Mouse (Mus musculus): ENCODE measurements around the gene Fbxo2. TPM values are rescaled to one million over a fixed set of nuclear protein-coding genes. Genes with fewer than 3 reads are reported as not detected.

Fbxo2 gene
- total RNA-seq (2012; rRNA removed): 16.5 and 23.7 TPM in 2 replicates

GRCm38 (mm10) chr4:148160436-148161390 is at the start of gene Fbxo2, which contains the start of gene Fbxo44:
Gene Fbxo2 (plus strand): TSS chr4:148160621.
Gene Fbxo44 (minus strand): TSS chr4:148160482.
- peak within 1 kb of the TSS; percentile 64 for H3K27ac ChIP-seq (ENCODE audit: insufficient read depth, low read depth, low read length, poor library complexity, severe bottlenecking)
- TF ChIP-seq MAFK (IDR thresholded peaks at IDR 0.05; ENCODE audit: insufficient read depth, low read depth, low read length) (no peak), ZNF384 (IDR thresholded peaks at IDR 0.05; ENCODE audit: low read depth, low read length) (no peak), ZC3H11A (IDR thresholded peaks at IDR 0.05; ENCODE audit: borderline replicate concordance, low read depth, low read length) (no peak), HCFC1 (IDR thresholded peaks at IDR 0.05; ENCODE audit: borderline replicate concordance, insufficient read depth, low read length) (no peak), CHD2 (IDR thresholded peaks at IDR 0.05; ENCODE audit: low read depth, low read length) (no peak)
- H3K36me3 ChIP-seq (ENCODE audit: control insufficient read depth, insufficient read depth, low read length, poor library complexity, severe bottlenecking): peaks cover 11% of the 10 kb centered on the region
- peak within 1 kb of the TSS; percentile 85 for H3K9ac ChIP-seq (ENCODE audit: insufficient read depth, low read depth, low read length, poor library complexity, severe bottlenecking)
- no peaks in the 10 kb centered on the region for H3K9me3 ChIP-seq (ENCODE audit: control insufficient read depth, insufficient read depth, low read depth, low read length)
- in situ Hi-C loops (cut with MboI; ENCODE audit: low sequenced_read_pairs in 2 of 2, unreplicated experiment in 2 of 2): no loop called here
- peak within 1 kb of the TSS; percentile 82 to 95 for H3K4me3 ChIP-seq (ENCODE audit: insufficient read depth in 1 of 2, low read depth in 1 of 2, low read length in 2 of 2, poor library complexity in 1 of 2, severe bottlenecking in 1 of 2)
- DNase-seq (ENCODE audit: low read depth, low spot score): no peak
- peaks cover 3 to 34% of the 10 kb centered on the region in 2 experiments; a peak in 2 of 4 replicates for H3K4me1 ChIP-seq (ENCODE audit: control insufficient read depth in 2 of 2, insufficient read depth in 2 of 2, low read length in 2 of 2, poor library complexity in 1 of 2)

- H3K9me3 ChIP-seq (ENCODE audit: control insufficient read depth, insufficient read depth, low read depth, low read length): no peaks in the 10 kb centered on the region
- H3K4me3 ChIP-seq (ENCODE audit: insufficient read depth in 1 of 2, low read depth in 1 of 2, low read length in 2 of 2, poor library complexity in 1 of 2, severe bottlenecking in 1 of 2): no peak overlapping the region
- no peak overlapping the region; the same call in 1 of the 2 replicates for H3K27ac ChIP-seq (ENCODE audit: insufficient read depth, low read depth, low read length, poor library complexity, severe bottlenecking)
- TF ChIP-seq ZC3H11A (IDR thresholded peaks at IDR 0.05; ENCODE audit: borderline replicate concordance, low read depth, low read length) (no peak), MAFK (IDR thresholded peaks at IDR 0.05; ENCODE audit: insufficient read depth, low read depth, low read length) (no peak), ZNF384 (IDR thresholded peaks at IDR 0.05; ENCODE audit: low read depth, low read length) (no peak), HCFC1 (IDR thresholded peaks at IDR 0.05; ENCODE audit: borderline replicate concordance, insufficient read depth, low read length) (no peak), CHD2 (IDR thresholded peaks at IDR 0.05; ENCODE audit: low read depth, low read length) (no peak)
- no peaks in the 10 kb centered on the region for H3K36me3 ChIP-seq (ENCODE audit: control insufficient read depth, insufficient read depth, low read length, poor library complexity, severe bottlenecking)
- H3K4me1 ChIP-seq (ENCODE audit: control insufficient read depth in 2 of 2, insufficient read depth in 2 of 2, low read length in 2 of 2, poor library complexity in 1 of 2): peaks cover 0 to 20% of the 10 kb centered on the region in 2 experiments; a peak in 2 of 4 replicates
- no peak overlapping the region; the same call in 1 of the 2 replicates for H3K9ac ChIP-seq (ENCODE audit: insufficient read depth, low read depth, low read length, poor library complexity, severe bottlenecking)
- in situ Hi-C loops (cut with MboI; ENCODE audit: low sequenced_read_pairs in 2 of 2, unreplicated experiment in 2 of 2): loop anchor here in 1 of 2 experiments (5.0 kb wide), 1 partner anchor 55 kb away; no protein-coding TSS in a partner anchor
- no peak for DNase-seq (ENCODE audit: low read depth, low spot score)
Measured at GRCm38 (mm10) chr4:148112519-148112918, 47.9 kb upstream of the Fbxo2 start.

- DNase-seq (ENCODE audit: low read depth, low spot score): peak; percentile 91
- Histone ChIP-seq H3K36me3 (ENCODE audit: control insufficient read depth, insufficient read depth, low read length, poor library complexity, severe bottlenecking) (no peaks in the 10 kb centered on the region), H3K27ac (ENCODE audit: insufficient read depth, low read depth, low read length, poor library complexity, severe bottlenecking) (no peak overlapping the region), H3K9ac (ENCODE audit: insufficient read depth, low read depth, low read length, poor library complexity, severe bottlenecking) (peak overlapping the region; percentile 55; the same call in 1 of the 2 replicates), H3K4me1 (ENCODE audit: control insufficient read depth in 2 of 2, insufficient read depth in 2 of 2, low read length in 2 of 2, poor library complexity in 1 of 2) (peaks cover 0 to 10% of the 10 kb centered on the region in 2 experiments; a peak in 2 of 4 replicates), H3K4me3 (ENCODE audit: insufficient read depth in 1 of 2, low read depth in 1 of 2, low read length in 2 of 2, poor library complexity in 1 of 2, severe bottlenecking in 1 of 2) (peak overlapping the region; percentile 12 to 26; a peak in 3 of 4 replicates), H3K9me3 (ENCODE audit: control insufficient read depth, insufficient read depth, low read depth, low read length) (no peaks in the 10 kb centered on the region)
- TF ChIP-seq MAFK (IDR thresholded peaks at IDR 0.05; ENCODE audit: insufficient read depth, low read depth, low read length) (no peak), ZNF384 (IDR thresholded peaks at IDR 0.05; ENCODE audit: low read depth, low read length) (no peak), CHD2 (IDR thresholded peaks at IDR 0.05; ENCODE audit: low read depth, low read length) (no peak), ZC3H11A (IDR thresholded peaks at IDR 0.05; ENCODE audit: borderline replicate concordance, low read depth, low read length) (peak; percentile 39; the same call in 1 of the 2 replicates)
- in situ Hi-C loops (cut with MboI; ENCODE audit: low sequenced_read_pairs in 2 of 2, unreplicated experiment in 2 of 2): loop anchor here in 1 of 2 experiments (5.0 kb wide), 1 partner anchor 52 kb away; no protein-coding TSS in a partner anchor
Measured at GRCm38 (mm10) chr4:148114758-148115391, 45.5 kb upstream of the Fbxo2 start.

DNA sequence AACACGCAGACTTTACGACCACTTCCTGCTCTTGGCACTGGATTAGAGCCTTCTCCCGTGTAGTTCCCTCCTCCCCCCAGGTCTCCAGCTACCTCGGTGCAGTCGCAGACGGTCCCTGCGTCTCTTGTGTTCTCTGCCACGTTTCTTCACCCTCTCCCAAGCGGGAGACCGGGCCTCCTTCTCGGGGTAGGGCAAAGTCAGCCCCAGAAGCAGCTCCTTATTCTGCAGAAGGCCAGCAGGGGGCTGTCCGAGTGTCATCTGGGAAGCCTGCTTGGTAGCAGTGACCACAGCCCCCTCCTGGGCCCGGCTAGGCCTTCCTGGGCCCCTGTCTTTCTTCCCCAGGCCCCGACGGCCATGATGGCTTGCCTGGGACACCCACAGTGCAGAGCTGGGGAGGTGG is 45.0 kb upstream of the Fbxo2 start:
- no peak for DNase-seq (ENCODE audit: low read depth, low spot score)
- TF ChIP-seq ZNF384 (IDR thresholded peaks at IDR 0.05; ENCODE audit: low read depth, low read length) (no peak), MAFK (IDR thresholded peaks at IDR 0.05; ENCODE audit: insufficient read depth, low read depth, low read length) (no peak), HCFC1 (IDR thresholded peaks at IDR 0.05; ENCODE audit: borderline replicate concordance, insufficient read depth, low read length) (no peak), CHD2 (IDR thresholded peaks at IDR 0.05; ENCODE audit: low read depth, low read length) (no peak), ZC3H11A (IDR thresholded peaks at IDR 0.05; ENCODE audit: borderline replicate concordance, low read depth, low read length) (no peak)
- Histone ChIP-seq H3K4me3 (ENCODE audit: insufficient read depth in 1 of 2, low read depth in 1 of 2, low read length in 2 of 2, poor library complexity in 1 of 2, severe bottlenecking in 1 of 2) (peak overlapping the region in 1 of 2 experiments; percentile 11; a peak in 1 of 4 replicates), H3K9ac (ENCODE audit: insufficient read depth, low read depth, low read length, poor library complexity, severe bottlenecking) (peak overlapping the region; percentile 55), H3K4me1 (ENCODE audit: control insufficient read depth in 2 of 2, insufficient read depth in 2 of 2, low read length in 2 of 2, poor library complexity in 1 of 2) (peaks cover 0 to 10% of the 10 kb centered on the region in 2 experiments; a peak in 2 of 4 replicates), H3K27ac (ENCODE audit: insufficient read depth, low read depth, low read length, poor library complexity, severe bottlenecking) (no peak overlapping the region), H3K9me3 (ENCODE audit: control insufficient read depth, insufficient read depth, low read depth, low read length) (no peaks in the 10 kb centered on the region), H3K36me3 (ENCODE audit: control insufficient read depth, insufficient read depth, low read length, poor library complexity, severe bottlenecking) (no peaks in the 10 kb centered on the region)
- in situ Hi-C loops (cut with MboI; ENCODE audit: low sequenced_read_pairs in 2 of 2, unreplicated experiment in 2 of 2): no loop called here

Measured in ES-E14 (cell line).